8 mouse cellular contexts compared by ENCODE assay signal in genomic region chr3:97932131-97932530, GRCm38 (mm10). TPM values are rescaled to one million over a fixed set of nuclear protein-coding genes. Genes with fewer than 3 reads are reported as not detected.
DNase-seq lines count a peak whose midpoint lies in the region; ATAC-seq and TF ChIP-seq lines count a peak whose summit lies in the region.

No protein-coding gene starts in this region.

- no peaks in the 10 kb centered on the region for H3K36me3 ChIP-seq in heart, embryonic 15.5 days
- no peaks in the 10 kb centered on the region for H3K36me3 ChIP-seq in liver, embryonic 16.5 days (ENCODE audit: control insufficient read depth, insufficient read depth)
- H3K36me3 ChIP-seq in neural tube, embryonic 15.5 days, result no peaks in the 10 kb centered on the region

- no peaks in the 10 kb centered on the region for H3K9me3 ChIP-seq in heart, embryonic 15.5 days (replicated peaks)
- no peaks in the 10 kb centered on the region for H3K9me3 ChIP-seq in liver, embryonic 16.5 days (replicated peaks; ENCODE audit: control insufficient read depth, low read length)
- no peaks in the 10 kb centered on the region for H3K9me3 ChIP-seq in neural tube, embryonic 15.5 days (replicated peaks)

- H3K4me1 ChIP-seq in lung, adult 2 months (ENCODE audit: control insufficient read depth, insufficient read depth, low read length), result peaks cover 3% of the 10 kb centered on the region; the same call in 1 of the 2 replicates
- peaks cover 28% of the 10 kb centered on the region for H3K4me1 ChIP-seq in heart, embryonic 15.5 days (replicated peaks)
- H3K4me1 ChIP-seq in liver, embryonic 16.5 days (ENCODE audit: control insufficient read depth, low read depth, low read length), result peaks cover 45% of the 10 kb centered on the region
- H3K4me1 ChIP-seq in neural tube, embryonic 15.5 days, result peaks cover 36% of the 10 kb centered on the region

- TF ChIP-seq CTCF in lung, adult 2 months (IDR thresholded peaks at IDR 0.05; ENCODE audit: insufficient read depth, low read length), result no peak

- H3K27ac ChIP-seq in heart, embryonic 15.5 days, result no peak overlapping the region
- H3K27ac ChIP-seq in liver, embryonic 16.5 days (ENCODE audit: low read length), result no peak overlapping the region
- no peak overlapping the region for H3K27ac ChIP-seq in neural tube, embryonic 15.5 days (replicated peaks)

- 0 out of 2 replicates have a peak, but pooled peaks cover 3% of the 10 kb centered on the region for H3K27me3 ChIP-seq in heart, embryonic 15.5 days
- no peaks in the 10 kb centered on the region for H3K27me3 ChIP-seq in liver, embryonic 16.5 days (ENCODE audit: control insufficient read depth, insufficient read depth, low read depth, low read length)
- H3K27me3 ChIP-seq in neural tube, embryonic 15.5 days (replicated peaks), result no peaks in the 10 kb centered on the region

- ATAC-seq in heart, embryonic 15.5 days (replicated peaks; ENCODE audit: insufficient number of reproducible peaks, insufficient read depth, low FRiP score, low read depth), result no peak
- ATAC-seq in liver, embryonic 16.5 days (ENCODE audit: low read depth), result no peak
- ATAC-seq in neural tube, embryonic 15.5 days (ENCODE audit: low FRiP score), result 0 out of 2 replicates have a peak, but pooled peaks have one; percentile 21

- peak overlapping the region; percentile 53 for H3K4me2 ChIP-seq in heart, embryonic 15.5 days
- peak overlapping the region; percentile 58 for H3K4me2 ChIP-seq in liver, embryonic 16.5 days (ENCODE audit: low read depth, low read length)
- H3K4me2 ChIP-seq in neural tube, embryonic 15.5 days, result peak overlapping the region; percentile 39

- WGBS in lung, adult 2 months, result 15% methylated on average over 10 of the region's 10 CpGs
- 14% methylated on average over 10 of the region's 10 CpGs for WGBS in heart, embryonic 15.5 days
- WGBS in liver, embryonic 16.5 days (ENCODE audit: insufficient replicate concordance), result 5% methylated on average over 10 of the region's 10 CpGs
- 6% methylated on average over 10 of the region's 10 CpGs for WGBS in neural tube, embryonic 15.5 days

- DNase-seq in lung, adult 18-20 months, result peak; percentile 54 to 69
- no peak for DNase-seq in lung, adult 2 months
- DNase-seq in cerebellum, postnatal 14 days, result no peak
- no peak for DNase-seq in adipocyte (ENCODE audit: low spot score)
- no peak for DNase-seq in cerebellum, postnatal 4 days (ENCODE audit: low spot score in 2 of 2)

- TF ChIP-seq POLR2A in lung, adult 2 months (IDR thresholded peaks at IDR 0.05; ENCODE audit: borderline replicate concordance, extremely low read depth, low read depth, low read length), result no peak

- H3K4me3 ChIP-seq in lung, adult 2 months (replicated peaks; ENCODE audit: extremely low read depth, low read depth, low read length), result no peak overlapping the region
- peak overlapping the region; percentile 32 for H3K4me3 ChIP-seq in heart, embryonic 15.5 days
- H3K4me3 ChIP-seq in liver, embryonic 16.5 days (ENCODE audit: low read depth, low read length), result peak overlapping the region; percentile 15
- H3K4me3 ChIP-seq in neural tube, embryonic 15.5 days (replicated peaks), result no peak overlapping the region

- H3K9ac ChIP-seq in heart, embryonic 15.5 days, result no peak overlapping the region
- peak overlapping the region; percentile 5; the same call in 1 of the 2 replicates for H3K9ac ChIP-seq in liver, embryonic 16.5 days (ENCODE audit: low read depth, low read length)
- H3K9ac ChIP-seq in neural tube, embryonic 15.5 days (replicated peaks), result no peak overlapping the region

RNA-seq across cellular contexts. Expression of gene Sec22b, which starts 31.1 kb away (rescaled TPM):
- 25.9 TPM in 2 replicates for polyA plus RNA-seq in lung, adult 2 months (2012; rRNA removed)
- polyA plus RNA-seq in heart, embryonic 15.5 days (2015; fragmentation: Nextera tagmentation; extraction: Ambion mirVana), result 98.1 and 118 TPM in 2 replicates
- 54.8 and 56.0 TPM in 2 replicates for polyA plus RNA-seq in liver, embryonic 16.5 days (2015; fragmentation: Nextera tagmentation; extraction: Ambion mirVana)
- polyA plus RNA-seq in neural tube, embryonic 15.5 days (2015; fragmentation: Nextera tagmentation; extraction: Ambion mirVana), result 93.9 and 97.1 TPM in 2 replicates

RNA-seq across cellular contexts. Expression of gene Pde4dip, which starts 43.6 kb away (rescaled TPM):
- polyA plus RNA-seq in lung, adult 2 months (2012; rRNA removed), result 26.8 and 68.2 TPM in 2 replicates
- 93.0 and 99.0 TPM in 2 replicates for polyA plus RNA-seq in heart, embryonic 15.5 days (2015; fragmentation: Nextera tagmentation; extraction: Ambion mirVana)
- polyA plus RNA-seq in liver, embryonic 16.5 days (2015; fragmentation: Nextera tagmentation; extraction: Ambion mirVana), result 10.4 and 14.2 TPM in 2 replicates
- 55.2 and 62.6 TPM in 2 replicates for polyA plus RNA-seq in neural tube, embryonic 15.5 days (2015; fragmentation: Nextera tagmentation; extraction: Ambion mirVana)

Comparison
In these comparisons a context has a peak if more than half of its experiments do, and no peak if none do; other contexts are left out.
1. DNase-seq: peak in lung, adult 18-20 months (2 of 2); none in lung, adult 2 months (single experiment), cerebellum, postnatal 14 days (0 of 2), adipocyte (single experiment) and cerebellum, postnatal 4 days (0 of 2).
2. H3K4me3 ChIP-seq: peak in heart, embryonic 15.5 days (single experiment) and liver, embryonic 16.5 days (single experiment); none in lung, adult 2 months (single experiment) and neural tube, embryonic 15.5 days (single experiment).
3. Peak in every context shown above with its lines, with median percentiles within 50 percentile points of each other: H3K4me2 ChIP-seq.